Mouse (Mus musculus) liver, adult 2 months (tissue): ENCODE data around the gene Slc17a9. TPM values are rescaled to one million over a fixed set of nuclear protein-coding genes. Genes with fewer than 3 reads are reported as not detected.

Experiments used
- DNase-seq: peaks from one replicate; pipeline ENCODE4 v3.0.0-alpha.2; 2011; ENCODE audit warnings: low read depth, low spot score; ENCODE audit errors: extremely low read depth
- H3K27ac ChIP-seq: fragments of 200-500 bp; replicated peaks from 2 replicates; pipeline ENCODE4 v1.5.1; 2012; ENCODE audit warnings: low read depth, mild to moderate bottlenecking, control low read depth, inconsistent platforms, low read length; ENCODE audit not compliant: insufficient read depth
- H3K27me3 ChIP-seq: fragments of 200-500 bp; 2 replicates; pipeline ENCODE4 v1.6.1; 2012; ENCODE audit warnings: mild to moderate bottlenecking, moderate library complexity, low read length, inconsistent platforms; ENCODE audit not compliant: control insufficient read depth, insufficient read depth
- H3K36me3 ChIP-seq: fragments of 200-500 bp; 2 replicates; pipeline ENCODE4 v1.6.1; 2012; ENCODE audit warnings: low read length, inconsistent platforms; ENCODE audit not compliant: control insufficient read depth, insufficient read depth
- H3K4me1 ChIP-seq: fragments of 200-500 bp; 2 replicates; pipeline ENCODE4 v1.6.1; 2011; ENCODE audit warnings: low read length; ENCODE audit not compliant: control insufficient read depth, insufficient read depth
- H3K4me3 ChIP-seq: fragments of 200-500 bp; 2 replicates; pipeline ENCODE4 v1.5.1; 2011; ENCODE audit warnings: low read depth, mild to moderate bottlenecking, control low read depth, low read length, moderate library complexity; ENCODE audit not compliant: insufficient read depth
- H3K79me2 ChIP-seq: fragments of 200-500 bp; 2 replicates; pipeline ENCODE4 v1.6.1; 2012; ENCODE audit warnings: inconsistent platforms, mild to moderate bottlenecking, low read length, moderate library complexity; ENCODE audit not compliant: control insufficient read depth, insufficient read depth
- H3K9ac ChIP-seq: fragments of 200-500 bp; 2 replicates; pipeline ENCODE4 v1.6.1; 2012; ENCODE audit warnings: low read depth, mild to moderate bottlenecking, control low read depth, inconsistent platforms, low read length
- CTCF ChIP-seq: fragments of 200-500 bp; IDR thresholded peaks from 2 replicates; pipeline ENCODE4 v1.5.1; 2011; ENCODE audit warnings: low read depth, low read length, control low read depth
- POLR2A ChIP-seq: fragments of 200-500 bp; IDR thresholded peaks from 2 replicates; pipeline ENCODE4 v1.6.1; 2011; ENCODE audit warnings: low read length, control low read depth; ENCODE audit not compliant: insufficient read depth; ENCODE audit errors: extremely low read depth
- WGBS: fragments of 180-500 bp; shearing (Covaris S2); methylation state at CpG from one replicate; pipeline ENCODE4 v1.1.7; 2018; 5-methylcytosine and 5-hydroxymethylcytosine counted together
- polyA plus RNA-seq: library from polyadenylated mRNA; depleted of rRNA; stranded (reverse); fragments of >200 nt; gene quantifications from 2 replicates; pipeline ENCODE4 v1.2.3, GENCODE M21; 2012
- total RNA-seq: library from RNA; depleted of rRNA; stranded (reverse); fragments of >200 nt; gene quantifications from 2 replicates; pipeline ENCODE4 v1.2.3, GENCODE M21; 2014

Slc17a9 gene
- total and polyA plus RNA-seq, 2 experiments: 3.5 to 10.9 TPM

DNA sequence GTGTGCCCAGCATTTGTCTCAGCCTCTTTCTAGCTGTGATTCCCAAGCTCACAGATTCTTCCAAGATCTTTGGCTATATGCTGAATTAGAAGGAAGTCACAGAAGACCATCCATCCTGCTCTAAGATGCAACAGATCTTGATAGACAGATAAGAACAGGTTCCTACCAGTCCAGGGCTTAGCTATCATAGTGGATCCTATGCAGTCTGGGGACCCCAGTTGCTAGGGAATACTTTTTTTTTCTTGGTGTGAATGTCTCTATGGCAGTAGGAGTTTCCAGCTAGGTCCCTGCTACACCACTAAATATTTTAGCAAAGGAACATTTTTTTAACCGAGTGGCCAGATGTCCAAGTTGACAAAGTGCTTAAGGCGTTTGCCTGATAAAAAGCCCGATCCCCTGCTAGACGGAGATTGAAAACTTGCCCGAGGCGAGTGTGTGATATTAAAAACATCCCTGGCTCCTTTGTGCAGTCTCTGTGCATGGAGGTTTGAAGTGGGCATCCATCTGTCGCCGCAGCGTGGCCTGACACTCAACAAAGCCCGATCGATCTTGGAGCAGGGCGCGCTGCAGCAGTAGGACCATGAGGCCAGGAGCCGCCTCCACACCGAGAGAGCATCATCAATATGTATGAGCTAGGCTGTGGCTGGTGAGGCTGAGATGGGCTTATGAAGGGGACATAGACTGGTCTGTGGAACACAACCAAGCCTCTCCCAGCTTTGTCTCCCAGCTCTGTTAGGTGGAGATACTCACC lies 33.6 kb downstream of the Slc17a9 start:
- WGBS: 63% methylated on average over 15 of the region's 15 CpGs
- Histone ChIP-seq H3K36me3 (no peaks in the 10 kb centered on the region), H3K9ac (no peak overlapping the region), H3K4me3 (no peak overlapping the region), H3K27ac (no peak overlapping the region), H3K79me2 (no peaks in the 10 kb centered on the region), H3K4me1 (no peaks in the 10 kb centered on the region), H3K27me3 (no peaks in the 10 kb centered on the region)
- no peak for DNase-seq
- TF ChIP-seq CTCF (no peak), POLR2A (no peak)

GRCm38 (mm10) chr2:180764986-180765385 lies 39.9 kb downstream of the Slc17a9 start:
- TF ChIP-seq POLR2A (no peak), CTCF (no peak)
- no peaks in the 10 kb centered on the region for H3K27me3 ChIP-seq
- whole genome bisulfite sequencing: 83% methylated on average over 11 of the region's 11 CpGs

GRCm38 (mm10) chr2:180765713-180766112 lies 40.6 kb downstream of the Slc17a9 start:
- H3K9ac ChIP-seq: no peak overlapping the region
- H3K36me3 ChIP-seq: no peaks in the 10 kb centered on the region
- DNase-seq: no peak
- H3K4me3 ChIP-seq: no peak overlapping the region
- no peaks in the 10 kb centered on the region for H3K79me2 ChIP-seq
- no peak overlapping the region for H3K27ac ChIP-seq
- no peak for TF ChIP-seq CTCF
- TF ChIP-seq POLR2A: no peak
- no peaks in the 10 kb centered on the region for H3K27me3 ChIP-seq
- 74% methylated on average over 7 of the region's 7 CpGs for WGBS
- no peaks in the 10 kb centered on the region for H3K4me1 ChIP-seq

More at GRCm38 (mm10) chr2:180764986-180765385, 39.9 kb downstream of the Slc17a9 start:
- Histone ChIP-seq H3K4me1 (no peaks in the 10 kb centered on the region), H3K4me3 (no peak overlapping the region), H3K9ac (no peak overlapping the region), H3K36me3 (no peaks in the 10 kb centered on the region), H3K79me2 (no peaks in the 10 kb centered on the region), H3K27ac (no peak overlapping the region)
- no peak for DNase-seq

- H3K4me3 ChIP-seq: no peak overlapping the region
- no peak for DNase-seq
- H3K79me2 ChIP-seq: no peaks in the 10 kb centered on the region
- no peaks in the 10 kb centered on the region for H3K36me3 ChIP-seq
- H3K4me1 ChIP-seq: no peaks in the 10 kb centered on the region
- peaks cover 17% of the 10 kb centered on the region for H3K27me3 ChIP-seq
- 10% methylated on average over 12 of the region's 12 CpGs for WGBS
- no peak for TF ChIP-seq CTCF
- no peak for TF ChIP-seq POLR2A
- no peak overlapping the region for H3K9ac ChIP-seq
- H3K27ac ChIP-seq: no peak overlapping the region
These were observed 50.2 kb downstream of the Slc17a9 start for GRCm38 (mm10) chr2:180775223-180775622.

- Histone ChIP-seq H3K36me3 (no peaks in the 10 kb centered on the region), H3K9ac (no peak overlapping the region), H3K27ac (no peak overlapping the region), H3K27me3 (peaks cover 17% of the 10 kb centered on the region), H3K4me3 (no peak overlapping the region), H3K79me2 (no peaks in the 10 kb centered on the region), H3K4me1 (no peaks in the 10 kb centered on the region)
- no peak for DNase-seq
- 4% methylated on average over 15 of the region's 15 CpGs for WGBS
- TF ChIP-seq CTCF (no peak), POLR2A (no peak)
These were observed 50.6 kb downstream of the Slc17a9 start for GRCm38 (mm10) chr2:180775641-180776040.

- H3K27me3 ChIP-seq: peaks cover 17% of the 10 kb centered on the region
- TF ChIP-seq POLR2A: no peak
- TF ChIP-seq CTCF: no peak
- WGBS: 2% methylated on average over 28 of the region's 28 CpGs
These were observed 51.7 kb downstream of the Slc17a9 start, which contains the start of gene Bhlhe23 for GRCm38 (mm10) chr2:180776793-180777192. TSS of gene Bhlhe23 (minus strand) at chr2:180776900.

More at GRCm38 (mm10) chr2:180776793-180777192, 51.7 kb downstream of the Slc17a9 start, which contains the start of gene Bhlhe23:
- Histone ChIP-seq H3K4me1 (no peaks in the 10 kb centered on the region), H3K36me3 (no peaks in the 10 kb centered on the region), H3K9ac (no peak within 1 kb of the TSS), H3K27ac (no peak within 1 kb of the TSS), H3K79me2 (no peaks in the 10 kb centered on the region), H3K4me3 (no peak within 1 kb of the TSS)
- no peak for DNase-seq
